Mouse (Mus musculus): ENCODE data around the gene Rcan2.
"Not testable (repeated sequence)": the region's sequence is repeated elsewhere in the genome, so short reads cannot be mapped to it uniquely, and the experiment has no call there.

Rcan2 gene

DNA sequence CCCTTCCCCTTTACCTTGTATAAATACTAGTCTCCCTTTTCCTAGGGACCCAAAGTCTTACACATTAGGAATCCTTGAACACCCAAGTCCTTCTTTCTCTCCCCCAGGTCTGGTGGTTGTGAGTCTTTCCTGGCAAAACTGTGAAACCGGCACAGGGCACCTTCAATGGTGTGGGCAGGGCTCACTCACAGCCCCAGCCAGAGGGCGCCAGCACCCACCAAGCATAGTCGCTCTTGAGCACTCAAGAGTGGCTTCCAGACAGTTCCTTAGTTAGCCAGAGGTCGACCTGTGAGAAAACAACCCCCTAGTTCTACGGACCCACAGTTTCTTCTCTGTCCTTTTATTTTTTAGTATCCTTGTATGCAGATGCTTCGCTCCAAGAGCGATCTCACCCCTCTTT is at the start of gene Rcan2:
Gene Rcan2, plus strand, starts transcription at position 275 of the 400 bp plus-strand sequence.
- peak; percentile 69 to 85 for DNase-seq

DNA sequence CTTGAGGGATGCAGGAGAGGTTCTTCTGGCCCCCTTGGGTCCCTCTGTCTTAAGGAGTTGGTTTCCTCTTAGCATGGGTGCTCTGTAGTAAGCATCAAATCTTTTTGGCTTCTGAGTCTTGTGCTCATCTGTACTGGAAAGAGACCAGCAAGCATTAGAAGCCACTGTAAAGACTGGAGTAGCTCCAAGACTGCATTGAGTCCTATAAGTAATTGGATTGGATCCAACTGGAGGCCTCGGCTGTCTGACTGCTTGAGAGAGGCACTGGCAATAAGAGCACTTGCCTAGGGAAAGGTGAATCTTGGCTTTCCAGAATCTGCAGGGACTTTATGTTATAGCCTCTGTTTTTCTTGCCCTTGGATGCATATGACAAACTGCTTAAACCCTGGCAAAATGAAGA is 48.3 kb upstream of the Rcan2 start:
- DNase-seq: no peak

DNA sequence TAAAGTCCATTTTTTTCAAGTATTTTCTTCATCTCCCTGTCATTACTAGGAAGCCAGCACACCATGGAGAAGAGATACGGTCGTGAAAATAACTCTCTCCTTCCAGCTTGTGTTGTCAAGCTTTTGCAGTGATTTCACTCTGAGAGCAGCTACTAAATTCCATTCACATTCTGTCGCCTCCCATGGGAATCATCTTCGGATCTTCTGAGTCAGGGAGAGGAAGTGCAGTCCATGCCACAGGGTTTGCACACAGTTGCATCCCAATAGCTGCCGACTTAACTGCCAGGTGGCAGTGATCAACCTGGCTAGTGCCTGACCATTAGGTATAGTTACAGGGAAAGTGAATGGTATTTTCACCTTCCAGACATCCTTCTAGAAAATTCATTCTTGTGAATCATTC is 46.5 kb upstream of the Rcan2 start:
- DNase-seq: no peak

DNA sequence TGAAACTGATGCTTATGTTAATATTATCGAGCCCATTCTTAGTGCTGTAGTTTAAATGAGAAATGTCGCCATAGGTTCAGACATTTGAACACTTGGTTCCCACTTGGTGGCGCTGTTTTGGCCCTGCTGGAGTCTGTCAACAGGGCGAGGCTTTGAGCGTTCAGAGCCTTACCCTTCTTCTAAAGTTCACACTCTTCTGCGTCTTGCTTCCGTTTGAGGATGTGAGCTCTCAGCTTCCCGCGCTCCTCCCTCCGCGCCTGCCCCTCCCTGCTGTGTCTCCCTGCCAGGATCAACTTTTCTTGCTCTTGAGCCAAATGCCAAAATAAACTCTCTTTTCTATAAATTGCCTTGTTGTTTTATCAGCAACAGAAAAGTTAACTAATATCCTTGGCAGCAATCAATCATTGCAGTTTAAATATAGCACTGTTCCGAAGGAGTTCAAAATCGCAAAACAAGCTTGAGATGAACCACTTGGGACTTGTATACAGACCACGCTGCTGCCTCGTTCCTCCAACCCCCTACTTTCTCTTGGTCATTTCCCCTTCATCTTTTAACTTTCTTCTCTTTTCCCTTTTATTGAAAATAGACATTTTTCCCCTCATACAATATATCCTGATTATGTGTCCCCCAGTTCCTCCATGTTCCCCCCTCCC is 42.4 kb upstream of the Rcan2 start:
- DNase-seq: peak; percentile 57 to 68

DNA sequence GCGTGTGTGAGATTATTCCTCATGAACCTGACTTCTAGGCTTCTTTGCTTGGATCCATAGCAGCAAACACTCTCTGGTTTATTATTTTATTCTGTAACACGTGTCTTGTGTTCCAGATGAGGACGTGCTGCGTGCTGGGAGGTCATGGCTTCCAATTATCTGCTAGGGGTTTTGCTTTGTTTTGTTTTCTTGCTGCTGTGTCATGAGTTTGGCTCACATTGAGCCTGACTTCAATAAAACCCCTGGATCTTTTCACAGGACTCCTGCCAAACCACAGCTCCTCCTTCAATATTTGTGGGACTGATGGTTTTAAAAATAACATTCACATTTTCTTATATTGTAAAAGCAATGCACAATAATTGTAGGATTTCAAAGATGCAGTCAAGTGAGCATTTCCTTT is 16.6 kb upstream of the Rcan2 start:
- DNase-seq: peak; percentile 38 to 59

DNA sequence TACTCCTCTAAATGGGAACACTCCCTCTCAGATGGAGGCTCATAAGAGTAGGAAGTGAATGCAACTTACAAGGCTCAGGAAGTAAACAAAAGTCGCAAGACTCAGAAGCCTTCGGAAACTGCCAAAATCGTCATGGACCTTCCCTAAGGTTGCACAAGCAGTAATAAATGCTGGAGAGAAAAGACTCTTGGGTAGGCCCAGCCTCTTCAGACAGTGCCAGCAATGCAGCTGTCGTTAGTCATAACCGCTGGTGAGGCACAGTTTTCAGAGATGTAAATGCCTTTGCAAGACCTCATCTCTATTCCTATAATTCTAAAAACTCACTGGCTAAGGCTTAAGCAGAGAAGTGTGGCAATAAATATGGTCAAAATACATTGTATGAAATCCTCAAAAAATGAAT is 12.9 kb upstream of the Rcan2 start:
- no peak for DNase-seq

DNA sequence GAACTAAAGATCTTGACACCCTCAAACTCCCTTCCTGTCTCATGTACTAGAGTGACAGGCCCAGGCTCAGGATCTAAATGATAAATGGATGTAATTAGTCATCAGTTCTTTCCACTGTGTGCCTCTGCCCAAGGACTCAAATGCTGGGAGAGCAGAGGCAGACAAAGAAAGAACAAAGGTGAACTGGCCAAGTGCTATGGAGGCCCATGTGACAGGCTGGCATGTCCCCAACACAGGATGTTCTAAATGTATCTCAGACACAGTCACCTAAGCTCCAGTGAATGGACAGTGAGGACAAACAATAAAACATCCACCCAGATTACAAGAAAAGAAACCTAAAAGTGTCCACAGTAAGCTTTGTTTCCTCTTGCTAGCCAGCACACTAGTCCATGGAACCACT is 11.8 kb upstream of the Rcan2 start:
- peak; percentile 12 to 26 for DNase-seq

DNA sequence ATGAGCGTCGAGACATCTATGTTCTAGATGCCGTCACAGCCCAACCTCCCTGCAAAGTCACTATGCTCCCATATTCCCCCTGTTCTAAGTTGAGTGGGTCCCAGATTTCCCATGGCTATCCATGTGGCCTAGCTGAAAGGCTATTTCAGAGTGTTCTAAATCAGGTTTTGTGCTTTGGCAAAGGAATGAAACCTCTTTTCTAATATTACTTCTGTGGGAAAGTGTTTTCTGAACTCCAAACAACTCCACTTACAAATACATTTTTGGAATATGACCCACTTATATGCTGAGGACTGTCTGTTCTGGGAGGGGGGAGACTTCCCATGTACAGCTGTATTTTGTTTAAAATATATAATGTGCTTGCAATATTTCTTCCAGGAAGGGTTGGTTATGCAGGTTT is 9.4 kb upstream of the Rcan2 start:
- no peak for DNase-seq

DNA sequence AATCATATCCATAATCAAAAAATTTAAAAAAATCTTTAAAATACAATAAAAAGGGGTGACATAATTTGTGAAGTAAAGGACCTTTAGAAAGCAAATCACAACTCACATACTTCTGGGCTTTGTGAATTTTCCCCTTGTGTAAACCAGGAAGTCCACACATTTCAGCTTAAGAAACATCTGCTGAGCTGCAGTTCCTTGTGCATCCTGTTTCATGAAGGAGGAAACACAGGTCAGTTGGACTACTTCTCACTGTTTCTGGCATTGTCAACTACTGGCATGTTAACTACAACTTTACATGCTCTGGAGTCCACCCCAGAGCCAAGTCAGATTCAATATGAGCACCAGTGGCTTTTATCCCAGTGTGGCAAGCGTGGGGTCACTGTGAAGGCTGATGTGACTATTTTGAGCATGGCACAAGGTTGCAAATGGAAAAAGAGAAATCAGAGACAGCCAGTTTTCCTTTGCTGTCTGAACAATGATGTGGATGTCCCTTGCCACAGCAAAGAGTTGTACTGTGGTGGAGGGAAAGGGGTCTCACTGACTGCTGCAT is 6.3 kb upstream of the Rcan2 start:
- DNase-seq: no peak

DNA sequence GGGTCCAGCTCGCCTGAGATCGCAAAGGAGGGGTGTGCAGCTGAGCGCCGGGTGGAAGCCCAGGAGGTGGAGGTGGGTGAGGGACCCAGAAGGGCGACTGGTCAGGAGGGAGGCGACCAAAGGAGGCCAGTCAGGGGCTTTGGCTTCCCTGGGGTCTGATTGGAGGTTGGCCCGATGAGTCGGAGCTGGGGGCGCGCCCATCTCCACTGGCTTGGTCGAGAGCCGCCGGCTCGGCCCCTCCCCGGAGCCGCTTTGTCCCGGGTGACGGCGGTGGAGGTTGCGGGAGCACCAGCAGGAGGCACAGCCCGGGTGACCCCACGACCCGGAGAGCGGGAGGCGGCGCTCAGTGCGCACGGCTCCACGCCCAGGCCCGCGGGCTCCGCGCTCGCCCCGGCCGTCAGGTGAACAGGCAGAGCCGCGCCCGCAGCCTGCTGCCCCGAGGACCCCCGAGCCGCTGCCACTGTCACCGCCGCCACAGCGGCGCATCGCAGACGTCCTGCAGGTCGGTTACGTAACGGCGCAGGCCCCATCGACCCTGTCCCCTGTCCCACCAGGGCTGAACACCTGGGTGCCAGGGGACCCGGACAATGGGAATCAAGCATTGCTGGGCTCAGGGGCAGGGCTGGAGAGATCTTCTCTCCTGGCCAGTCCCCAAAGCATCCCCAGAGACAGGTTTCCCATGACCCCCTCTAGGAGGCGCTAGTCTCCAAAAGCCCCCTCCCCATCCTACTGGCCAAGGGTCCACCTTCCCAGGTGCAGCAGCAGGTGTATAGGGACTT is 633 bp downstream of the Rcan2 start:
- DNase-seq: peak; percentile 67 to 75

DNA sequence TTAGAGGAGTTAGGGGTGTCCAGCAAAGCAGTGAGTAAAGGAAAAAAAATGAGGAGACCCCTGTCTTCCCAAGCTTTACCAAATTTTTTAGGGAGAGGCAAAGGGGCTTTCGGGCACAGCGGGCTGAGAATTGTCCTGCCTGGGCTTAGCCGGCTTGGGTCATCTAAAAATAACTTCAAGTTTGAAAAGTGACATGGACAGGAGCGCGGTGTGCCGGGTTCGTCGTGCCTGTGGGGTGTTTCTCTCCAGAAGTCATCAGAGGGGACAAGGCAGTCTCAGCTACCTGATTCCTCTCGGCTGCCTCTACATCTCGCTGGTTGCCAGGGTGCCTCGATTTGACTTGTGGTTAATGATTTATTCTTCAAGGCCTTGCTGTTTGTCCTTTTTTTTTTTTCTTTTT is 1.3 kb downstream of the Rcan2 start:
- DNase-seq: peak; percentile 8 to 9

DNA sequence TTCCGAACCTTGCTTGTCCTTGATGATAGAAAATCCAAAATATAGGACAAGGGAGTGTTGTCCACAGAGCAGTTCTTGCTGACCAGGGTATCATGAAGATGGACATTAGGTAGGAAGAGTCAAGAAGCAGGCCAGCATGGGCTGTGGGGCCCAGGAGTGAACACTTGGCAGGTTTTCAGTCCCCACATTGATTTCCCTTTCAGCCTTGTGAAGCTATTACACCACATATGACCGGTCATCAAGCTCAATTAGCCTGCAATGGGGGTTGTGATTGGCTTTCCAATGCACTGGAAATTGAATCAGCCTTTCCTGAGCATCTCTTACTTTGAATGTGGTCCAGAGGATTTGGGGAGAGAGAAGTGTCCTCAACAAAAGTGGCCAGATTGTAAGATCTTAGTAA is 2.0 kb downstream of the Rcan2 start:
- no peak for DNase-seq

DNA sequence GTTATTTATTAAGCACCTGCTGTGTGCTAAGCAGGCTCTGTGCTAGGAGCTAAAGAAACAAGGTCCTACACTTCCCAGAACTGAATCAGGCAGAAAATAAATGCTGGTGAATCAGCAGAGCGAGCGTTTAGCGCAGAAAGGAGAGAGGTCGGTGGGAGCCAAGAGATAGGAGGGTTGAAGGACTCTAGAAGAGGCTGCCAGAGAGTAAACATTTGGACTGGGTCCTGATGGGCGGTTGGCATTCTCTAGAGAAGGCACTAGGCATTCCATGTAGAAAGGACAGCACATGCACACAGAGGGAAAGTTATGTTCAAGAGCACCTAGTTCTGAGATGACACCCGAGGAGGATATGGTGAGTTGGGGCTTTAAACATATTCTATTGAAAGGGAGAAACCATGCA is 2.6 kb downstream of the Rcan2 start:
- no peak for DNase-seq

DNA sequence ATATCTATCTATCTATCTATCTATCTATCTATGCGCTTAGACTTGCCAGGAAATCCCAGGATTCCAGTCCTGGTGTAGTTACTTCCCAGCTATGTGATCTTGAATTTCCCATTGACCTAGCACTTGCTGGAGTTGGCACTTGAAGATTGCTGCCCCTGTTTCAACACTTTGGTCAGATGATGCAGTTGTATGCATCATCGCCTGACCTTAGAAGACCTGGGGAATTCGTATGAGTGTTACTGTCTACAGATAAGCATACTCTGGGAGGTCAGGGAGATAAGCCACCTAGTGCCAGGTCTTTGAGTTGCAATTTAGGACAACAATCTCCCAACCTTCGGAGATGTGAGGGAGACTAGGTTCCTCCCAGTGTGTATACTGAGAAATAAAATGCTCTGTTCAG is 5.7 kb downstream of the Rcan2 start:
- DNase-seq: no peak

DNA sequence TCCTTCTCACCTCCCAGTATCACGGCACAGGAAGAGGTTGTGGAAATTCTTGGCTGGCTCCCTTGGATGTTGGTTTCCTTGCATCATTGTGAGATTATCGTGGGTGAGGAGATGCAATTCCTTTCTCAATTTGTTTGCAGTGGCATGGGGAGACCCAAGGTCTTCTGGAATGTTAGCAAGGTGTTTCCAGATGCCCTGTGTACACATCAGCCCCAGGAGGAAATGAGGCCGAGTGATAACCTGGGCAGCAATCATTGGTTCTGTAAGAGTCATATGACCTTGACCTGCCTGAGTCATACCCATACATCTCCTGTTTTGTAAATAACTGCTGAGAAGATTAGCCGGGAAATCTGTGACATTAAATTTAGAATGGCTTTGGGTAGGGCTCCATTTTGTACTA is 10.3 kb downstream of the Rcan2 start:
- DNase-seq: no peak

DNA sequence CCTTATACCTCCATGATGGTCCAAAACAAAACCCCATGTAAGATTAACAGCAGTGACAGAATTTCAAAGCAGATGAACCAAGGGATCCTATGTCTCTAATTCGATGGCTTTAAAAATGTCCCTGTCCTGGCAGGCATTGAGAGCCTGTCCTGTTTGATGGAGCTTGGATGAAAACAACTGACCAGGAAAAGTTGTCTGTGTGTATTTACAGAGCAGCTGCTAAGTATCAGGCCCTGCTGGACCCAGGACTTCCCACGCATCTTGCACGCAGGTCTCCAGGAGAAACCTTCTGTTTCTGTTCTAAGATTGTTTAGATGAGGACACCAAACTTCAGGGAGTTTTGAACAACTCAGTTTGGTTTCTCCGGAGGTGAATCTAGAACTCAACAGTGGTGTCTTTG is 14.2 kb downstream of the Rcan2 start:
- no peak for DNase-seq

DNA sequence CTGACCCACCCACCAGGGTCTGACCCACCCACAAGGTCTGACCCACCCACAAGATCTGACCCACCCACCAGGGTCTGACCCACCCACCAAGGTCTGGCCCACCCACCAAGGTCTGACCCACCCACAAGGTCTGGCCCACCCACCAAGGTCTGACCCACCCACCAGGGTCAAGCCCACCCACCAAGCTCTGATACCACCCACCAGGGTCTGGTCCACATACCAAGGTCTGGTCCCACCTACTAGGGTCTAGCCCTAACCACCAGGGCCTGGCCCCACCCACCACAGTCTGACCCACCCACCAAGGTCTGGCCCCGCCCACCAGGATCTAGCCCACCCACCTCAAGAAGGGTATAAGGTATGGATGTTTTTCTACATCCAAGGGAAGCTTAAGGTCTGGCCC is 15.3 kb downstream of the Rcan2 start:
- DNase-seq: no peak

DNA sequence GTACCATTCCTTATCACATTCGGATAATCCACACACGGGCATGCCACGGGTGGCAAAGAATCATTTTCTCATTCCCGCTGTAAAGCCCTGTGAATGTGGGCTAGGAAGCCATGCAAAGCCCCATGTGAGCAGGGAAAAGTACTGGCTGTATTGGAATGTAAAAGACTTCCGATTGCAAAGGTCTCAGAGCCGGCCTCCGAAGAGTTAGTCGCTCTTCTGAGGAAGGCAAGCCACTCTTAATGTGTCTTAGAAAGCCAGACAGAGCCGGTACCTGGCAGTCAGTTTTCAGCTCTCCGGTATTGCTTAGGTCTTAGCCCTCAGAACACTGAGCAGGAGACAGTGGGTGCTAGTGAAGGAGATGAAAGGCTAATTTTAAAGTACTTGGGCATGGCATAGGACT is 16.0 kb downstream of the Rcan2 start:
- no peak for DNase-seq

DNA sequence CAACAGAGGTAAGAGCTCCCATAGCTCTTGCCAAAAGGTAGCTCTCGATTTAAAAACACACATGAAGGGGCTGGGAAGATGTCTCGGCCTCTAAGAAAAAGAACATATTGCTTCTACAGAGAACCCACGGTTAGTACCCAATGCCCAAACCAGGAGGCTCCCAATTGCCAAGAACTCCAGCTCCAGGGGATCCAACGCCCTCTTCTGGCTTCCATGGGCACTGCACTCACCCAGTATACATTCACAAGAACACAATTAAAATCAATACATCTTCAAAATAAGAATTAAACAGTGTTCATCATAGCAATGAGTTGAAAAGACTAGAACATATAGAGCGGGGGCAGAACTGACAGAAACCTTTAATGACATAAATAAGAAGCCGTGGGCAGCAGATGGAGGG is 17.2 kb downstream of the Rcan2 start:
- DNase-seq: no peak

DNA sequence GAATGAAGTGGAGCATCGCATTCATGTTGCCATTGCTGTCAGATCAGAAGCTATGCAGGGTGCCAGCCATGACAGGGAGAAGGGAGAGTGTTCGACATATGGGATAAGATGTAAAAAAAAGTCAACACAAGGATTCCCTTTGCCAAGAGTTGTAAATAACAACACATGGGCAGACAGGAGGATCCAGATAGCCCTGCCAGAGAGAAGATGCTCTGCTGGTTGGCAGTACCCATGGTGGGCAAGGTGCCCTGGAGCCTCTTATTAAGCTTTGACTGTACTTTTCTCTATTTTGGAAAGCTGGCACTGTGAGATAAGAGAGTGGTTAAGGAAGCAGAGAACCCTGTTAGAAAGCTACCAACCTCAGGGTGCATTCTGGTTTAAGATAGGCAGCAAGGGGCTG is 19.8 kb downstream of the Rcan2 start:
- no peak for DNase-seq

DNA sequence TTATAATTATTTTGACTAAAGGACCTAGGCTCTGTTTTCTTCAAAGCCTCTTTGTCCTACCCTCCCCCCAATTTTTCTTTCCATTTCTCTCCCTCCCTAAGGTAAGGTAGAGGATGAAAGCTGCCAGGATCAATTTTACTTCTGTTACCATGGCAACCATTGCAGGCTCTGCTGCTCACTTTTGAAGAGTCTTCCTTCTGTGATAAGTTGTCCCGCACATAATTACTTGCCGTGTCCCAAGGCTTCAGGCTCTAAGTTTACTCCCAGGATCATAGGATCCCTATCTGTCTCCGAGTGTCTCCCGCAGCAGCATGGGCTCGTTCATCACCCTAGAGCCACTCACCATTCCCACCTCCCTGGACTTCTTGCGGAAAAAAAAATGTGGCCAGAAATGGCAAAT is 21.1 kb downstream of the Rcan2 start:
- no peak for DNase-seq

DNA sequence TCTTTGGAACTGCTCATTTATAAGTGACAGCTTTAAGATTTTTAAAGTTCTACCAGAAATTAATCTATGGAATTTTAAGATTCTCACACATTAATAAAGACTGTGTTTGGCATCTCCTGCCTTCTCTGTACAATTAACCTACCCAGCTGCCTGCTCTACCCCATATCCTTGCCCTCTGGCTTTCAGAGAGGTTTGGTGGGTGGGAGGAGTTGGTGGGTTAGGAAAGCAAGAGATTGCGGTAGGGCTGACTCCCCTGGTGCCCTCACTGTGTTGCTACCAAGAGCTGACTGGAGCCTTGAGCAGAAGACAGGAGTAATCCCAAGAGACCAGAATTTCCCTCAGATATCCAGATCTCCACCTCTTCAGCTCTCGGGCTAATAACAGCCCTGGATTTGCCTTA is 21.5 kb downstream of the Rcan2 start:
- no peak for DNase-seq

DNA sequence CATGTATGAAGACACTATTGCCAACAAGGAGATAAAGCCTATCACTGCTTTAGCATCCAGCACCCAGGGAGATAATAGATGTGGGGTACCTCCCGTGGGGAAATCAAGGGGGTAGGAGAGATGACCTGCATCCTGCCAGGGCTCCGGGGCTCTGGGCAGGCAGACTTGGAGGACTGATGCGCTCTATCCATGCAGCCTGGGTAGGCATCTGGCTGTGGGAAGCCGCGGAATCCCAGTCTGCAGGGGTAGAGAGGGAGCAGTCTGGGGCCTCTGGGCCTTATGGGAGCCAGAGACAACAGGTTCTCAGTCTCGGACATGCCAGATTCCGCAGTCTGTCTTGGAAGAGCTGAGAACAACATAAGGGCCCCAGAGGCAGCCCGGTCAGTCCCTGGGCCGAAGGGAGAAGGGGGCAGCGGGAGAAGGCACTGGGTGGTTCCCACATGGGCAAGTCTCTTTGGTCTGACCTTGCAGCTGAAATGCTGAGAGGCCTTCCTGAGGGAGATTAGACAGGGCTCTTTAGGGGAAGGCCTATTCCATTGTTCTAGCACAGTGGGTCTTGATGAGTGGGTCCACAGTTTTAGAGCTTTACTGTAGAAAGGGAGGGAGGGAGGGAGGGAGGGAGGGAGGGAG is 23.7 kb downstream of the Rcan2 start:
- no peak for DNase-seq

DNA sequence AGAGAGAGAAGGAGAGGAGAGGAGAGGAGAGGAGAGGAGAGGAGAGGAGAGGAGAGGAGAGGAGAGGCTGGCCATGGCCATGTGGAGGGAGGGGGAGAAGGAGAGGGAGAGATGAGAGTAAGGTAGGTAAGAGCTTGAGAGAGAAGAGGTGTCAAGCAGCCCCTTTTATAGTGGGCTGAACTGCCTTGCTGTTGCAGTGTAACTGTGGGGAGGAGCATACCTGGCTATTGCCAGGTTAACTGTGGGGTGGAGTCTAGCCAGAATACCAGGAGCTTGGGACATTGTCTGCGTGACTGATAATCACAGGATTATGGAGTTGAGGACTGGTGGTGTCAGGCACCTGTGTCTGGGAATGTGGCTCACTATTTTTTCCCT is 24.2 kb downstream of the Rcan2 start:
- not testable (repeated sequence) for DNase-seq

Data from kidney, postnatal 36 days (tissue).